Mouse (Mus musculus) CH12.LX (cell line): ENCODE data around the gene Vmn2r89. TPM values are rescaled to one million over a fixed set of nuclear protein-coding genes. Genes with fewer than 3 reads are reported as not detected.
A peak's percentile ranks its signal among the peaks of the same experiment; 100 is the strongest.

Experiments used
- DNase-seq: peaks from one replicate; pipeline ENCODE4 v3.0.0-alpha.2; 2013; ENCODE audit errors: extremely low read depth
- H3K27ac ChIP-seq: 2 replicates; pipeline ENCODE4 v1.5.1; 2012; ENCODE audit warnings: low read depth, mild to moderate bottlenecking, control low read depth, moderate library complexity; ENCODE audit not compliant: insufficient read depth
- H3K27me3 ChIP-seq: replicated peaks from 2 replicates; pipeline ENCODE3; 2012; ENCODE audit warnings: inconsistent platforms
- H3K36me3 ChIP-seq, 2 experiments: replicated peaks in 1 of 2; 2 replicates each; pipeline versions ENCODE3 to v1.6.1; 2012; ENCODE audit warnings: inconsistent platforms in 1 of 2, low read length in 1 of 2, mild to moderate bottlenecking in 1 of 2, mixed read lengths in 1 of 2, moderate library complexity in 1 of 2; ENCODE audit not compliant: control insufficient read depth in 1 of 2, insufficient read depth in 1 of 2
- H3K4me1 ChIP-seq, 2 experiments: 2 replicates each; pipeline ENCODE4 v1.6.1; 2012; ENCODE audit warnings: inconsistent platforms in 1 of 2, moderate library complexity in 1 of 2; ENCODE audit not compliant: insufficient read depth in 2 of 2, control insufficient read depth in 1 of 2
- H3K4me2 ChIP-seq: 2 replicates; pipeline ENCODE4 v1.6.1; 2012; ENCODE audit warnings: low read depth, mild to moderate bottlenecking, control low read depth; ENCODE audit not compliant: poor library complexity, insufficient read depth, severe bottlenecking
- H3K4me3 ChIP-seq, 3 experiments: fragments of 150-350 bp in 1 of 3; sonication (generic) in 1 of 3; replicated peaks in 1 of 3; 2 replicates each; pipeline versions ENCODE3 to v1.5.1; 2011 to 2012; ENCODE audit warnings: low read depth in 2 of 3, low read length in 2 of 3, mild to moderate bottlenecking in 2 of 3, moderate library complexity in 2 of 3, control low read depth in 1 of 3, improper control_type of control experiment in 1 of 3, inconsistent platforms in 1 of 3, mixed read lengths in 1 of 3; ENCODE audit not compliant: poor library complexity in 1 of 3
- H3K79me2 ChIP-seq: replicated peaks from 2 replicates; pipeline ENCODE4 v1.6.1; 2012; ENCODE audit warnings: mild to moderate bottlenecking, moderate library complexity; ENCODE audit not compliant: control insufficient read depth, poor library complexity, insufficient read depth, severe bottlenecking; ENCODE audit errors: extremely low read depth
- H3K9ac ChIP-seq: 2 replicates; pipeline ENCODE4 v1.6.1; 2012; ENCODE audit warnings: low read depth, mild to moderate bottlenecking, control low read depth, moderate library complexity; ENCODE audit not compliant: insufficient read depth
- H3K9me3 ChIP-seq: replicated peaks from 2 replicates; pipeline ENCODE3; 2012; ENCODE audit warnings: low read length, inconsistent platforms, mixed read lengths
- CTCF ChIP-seq, 2 experiments: IDR thresholded peaks in 1 of 2; conservative IDR thresholded peaks in 1 of 2; 2 replicates each; pipeline ENCODE4 v1.5.1; 2011 to 2012; ENCODE audit warnings: low read depth in 2 of 2, low read length in 2 of 2, improper control_type of control experiment in 1 of 2, inconsistent platforms in 1 of 2, mild to moderate bottlenecking in 1 of 2, moderate library complexity in 1 of 2
- E2F4 ChIP-seq: IDR thresholded peaks from 2 replicates; pipeline ENCODE4 v1.6.1; 2011; ENCODE audit warnings: low read depth, low read length, improper control_type of control experiment; ENCODE audit not compliant: insufficient replicate concordance
- ELF1 ChIP-seq: IDR thresholded peaks from 2 replicates; pipeline ENCODE4 v1.6.1; 2014; ENCODE audit warnings: low read depth, mild to moderate bottlenecking, inconsistent platforms, low read length, improper control_type of control experiment
- EP300 ChIP-seq: IDR thresholded peaks from 2 replicates; pipeline ENCODE4 v1.6.1; 2011; ENCODE audit warnings: low read length, improper control_type of control experiment
- ETS1 ChIP-seq: conservative IDR thresholded peaks from 2 replicates; pipeline ENCODE4 v1.6.1; 2012; ENCODE audit warnings: low read depth, mild to moderate bottlenecking, inconsistent platforms, low read length, improper control_type of control experiment, moderate library complexity
- HCFC1 ChIP-seq: IDR thresholded peaks from 2 replicates; pipeline ENCODE4 v1.6.1; 2012; ENCODE audit warnings: low read depth, mild to moderate bottlenecking, inconsistent platforms, low read length, improper control_type of control experiment
- JUN ChIP-seq: IDR thresholded peaks from 2 replicates; pipeline ENCODE4 v1.6.1; 2011; ENCODE audit warnings: low read depth, mild to moderate bottlenecking, low read length, improper control_type of control experiment, moderate library complexity; ENCODE audit not compliant: insufficient read depth
- JUND ChIP-seq: conservative IDR thresholded peaks from 2 replicates; pipeline ENCODE4 v1.6.1; 2011; ENCODE audit warnings: low read depth, low read length, improper control_type of control experiment
- MAFK ChIP-seq: IDR thresholded peaks from 2 replicates; pipeline ENCODE4 v1.6.1; 2011; ENCODE audit warnings: low read length, improper control_type of control experiment; ENCODE audit not compliant: insufficient replicate concordance
- MAZ ChIP-seq: IDR thresholded peaks from 2 replicates; pipeline ENCODE4 v1.6.1; 2012; ENCODE audit warnings: low read depth, mild to moderate bottlenecking, inconsistent platforms, low read length, improper control_type of control experiment, moderate library complexity
- MEF2A ChIP-seq: IDR thresholded peaks from 2 replicates; pipeline ENCODE4 v1.6.1; 2014; ENCODE audit warnings: low read depth, mild to moderate bottlenecking, inconsistent platforms, low read length, improper control_type of control experiment, borderline replicate concordance
- NRF1 ChIP-seq: IDR thresholded peaks from 2 replicates; pipeline ENCODE4 v1.6.1; 2014; ENCODE audit warnings: low read depth, mild to moderate bottlenecking, inconsistent platforms, low read length, improper control_type of control experiment, moderate library complexity
- RCOR1 ChIP-seq: conservative IDR thresholded peaks from 2 replicates; pipeline ENCODE4 v1.6.1; 2012; ENCODE audit warnings: low read depth, mild to moderate bottlenecking, inconsistent platforms, low read length, improper control_type of control experiment
- SIN3A ChIP-seq: IDR thresholded peaks from 2 replicates; pipeline ENCODE4 v1.6.1; 2012; ENCODE audit warnings: low read length, improper control_type of control experiment, inconsistent platforms
- TCF12 ChIP-seq: IDR thresholded peaks from 2 replicates; pipeline ENCODE4 v1.6.1; 2014; ENCODE audit warnings: low read depth, mild to moderate bottlenecking, inconsistent platforms, low read length, improper control_type of control experiment
- UBTF ChIP-seq: IDR thresholded peaks from 2 replicates; pipeline ENCODE4 v1.6.1; 2012; ENCODE audit warnings: low read depth, mild to moderate bottlenecking, inconsistent platforms, low read length, improper control_type of control experiment, moderate library complexity
- USF1 ChIP-seq: IDR thresholded peaks from 2 replicates; pipeline ENCODE4 v1.6.1; 2014; ENCODE audit warnings: low read depth, mild to moderate bottlenecking, inconsistent platforms, low read length, improper control_type of control experiment
- USF2 ChIP-seq: conservative IDR thresholded peaks from 2 replicates; pipeline ENCODE4 v1.6.1; 2011; ENCODE audit warnings: low read depth, low read length, improper control_type of control experiment
- ZC3H11A ChIP-seq: IDR thresholded peaks from 2 replicates; pipeline ENCODE4 v1.6.1; 2012; ENCODE audit warnings: low read depth, mild to moderate bottlenecking, inconsistent platforms, low read length, improper control_type of control experiment
- ZKSCAN1 ChIP-seq: IDR thresholded peaks from 2 replicates; pipeline ENCODE4 v1.6.1; 2012; ENCODE audit warnings: low read depth, inconsistent platforms, low read length, improper control_type of control experiment, borderline replicate concordance
- ZMIZ1 ChIP-seq: IDR thresholded peaks from 2 replicates; pipeline ENCODE4 v1.6.1; 2012; ENCODE audit warnings: low read depth, mild to moderate bottlenecking, inconsistent platforms, low read length, improper control_type of control experiment
- ZNF384 ChIP-seq: IDR thresholded peaks from 2 replicates; pipeline ENCODE4 v1.6.1; 2012; ENCODE audit warnings: low read depth, low read length, improper control_type of control experiment, inconsistent platforms
- dilution Hi-C: fragments of 300-500 bp; cut with MboI; formaldehyde crosslinking; loops from 2 replicates; pipeline ENCODE4 v1.14.3; 2020; ENCODE audit warnings: low sequenced_read_pairs; ENCODE audit not compliant: extremely low pct_unique_long_range_greater_than_20kb, extremely low pct_ligation_motif_present
- in situ Hi-C: fragments of 300-500 bp; cut with MboI; formaldehyde crosslinking; loops from 3 replicates; pipeline ENCODE4 v1.14.3; 2019; ENCODE audit warnings: low sequenced_read_pairs, low pct_ligation_motif_present, low pct_unique_long_range_greater_than_20kb, mixed read lengths
- polyA plus RNA-seq: library from polyadenylated mRNA; unstranded; fragments of >175 nt; gene quantifications from 2 replicates; pipeline ENCODE4 v1.2.1, GENCODE M21; 2012; ENCODE audit warnings: low read depth; ENCODE audit not compliant: insufficient read length
- total RNA-seq, 2 experiments: library from RNA; depleted of rRNA; stranded (reverse); fragments of 300-350 nt in 1 of 2; fragments of >200 nt in 1 of 2; gene quantifications; 2 replicates each; pipeline ENCODE4 v1.2.3; 2012 to 2014

The Vmn2r89 gene
- total and polyA plus RNA-seq, 3 experiments = 0.08 to 0.09 TPM; not detected in 1

- no peaks in the 10 kb centered on the region for H3K27me3 ChIP-seq
- no peaks in the 10 kb centered on the region for H3K36me3 ChIP-seq
- no peaks in the 10 kb centered on the region for H3K79me2 ChIP-seq
- dilution Hi-C loops = no loop called here
- H3K9me3 ChIP-seq = no peaks in the 10 kb centered on the region
- H3K4me1 ChIP-seq = no peaks in the 10 kb centered on the region
- TF ChIP-seq CTCF (conservative IDR thresholded peaks at IDR 0.05 in 1 of 2, IDR thresholded peaks at IDR 0.05 in 1 of 2; ENCODE audit: low read depth in 2 of 2, low read length in 2 of 2) (no peak), ZC3H11A (no peak), ZNF384 (peak; percentile 84)
- H3K4me3 ChIP-seq = no peak overlapping the region
- peak; percentile 34 for DNase-seq
- H3K27ac ChIP-seq = no peak overlapping the region
- in situ Hi-C loops = no loop called here
- H3K9ac ChIP-seq = no peak overlapping the region
- H3K4me2 ChIP-seq = no peak overlapping the region
These were observed 48.1 kb downstream of the Vmn2r89 start for GRCm38 (mm10) chr14:51499707-51500275.

- Histone ChIP-seq H3K36me3 (no peaks in the 10 kb centered on the region), H3K4me1 (no peaks in the 10 kb centered on the region), H3K79me2 (no peaks in the 10 kb centered on the region), H3K9ac (no peak overlapping the region), H3K27ac (no peak overlapping the region), H3K4me2 (no peak overlapping the region), H3K27me3 (no peaks in the 10 kb centered on the region), H3K9me3 (no peaks in the 10 kb centered on the region), H3K4me3 (no peak overlapping the region)
- TF ChIP-seq MEF2A = peak; percentile 73
- TF ChIP-seq ZNF384 = peak; percentile 94
- TF ChIP-seq TCF12 = no peak
- TF ChIP-seq HCFC1 = no peak
- no peak for TF ChIP-seq RCOR1
- peak; percentile 62 for TF ChIP-seq EP300
- no peak for TF ChIP-seq UBTF
- 0 out of 2 replicates have a peak, but pooled peaks have one; percentile 22 for TF ChIP-seq JUND
- DNase-seq = no peak
- in situ Hi-C loops (no loop called here), dilution Hi-C loops (no loop called here)
These were observed 48.8 kb downstream of the Vmn2r89 start for GRCm38 (mm10) chr14:51500461-51500860.

- Histone ChIP-seq H3K27ac (no peak overlapping the region), H3K9me3 (no peaks in the 10 kb centered on the region), H3K4me1 (no peaks in the 10 kb centered on the region), H3K27me3 (no peaks in the 10 kb centered on the region), H3K79me2 (no peaks in the 10 kb centered on the region), H3K36me3 (no peaks in the 10 kb centered on the region)
- no peak for DNase-seq
- TF ChIP-seq E2F4 (no peak), EP300 (no peak), MAFK (no peak), HCFC1 (no peak), USF1 (no peak), JUND (no peak), ETS1 (no peak), MAZ (no peak), JUN (no peak), UBTF (no peak), USF2 (no peak), ELF1 (no peak), ZMIZ1 (no peak), NRF1 (no peak), ZKSCAN1 (no peak), ZNF384 (no peak), SIN3A (no peak)
- TF ChIP-seq, all 38 proteins: peak for 0
- H3K9ac ChIP-seq = no peak overlapping the region
- dilution Hi-C loops (no loop called here), in situ Hi-C loops (no loop called here)
- H3K4me3 ChIP-seq = no peak overlapping the region
- H3K4me2 ChIP-seq = no peak overlapping the region
These were observed 55.8 kb downstream of the Vmn2r89 start for GRCm38 (mm10) chr14:51507416-51507815.
